Mouse (Mus musculus) stomach, postnatal 0 days (tissue): Measurements from ENCODE around the gene Timp3. TPM values are rescaled to one million over a fixed set of nuclear protein-coding genes. Genes with fewer than 3 reads are reported as not detected.

Experiments
- ATAC-seq: fragments of 200-750 bp; cut with Nextera tagmentation; 2 replicates; pipeline ENCODE4 v1.8.0; 2017; ENCODE audit not compliant: low FRiP score, low TSS enrichment
- DNase-seq: peaks from one replicate; pipeline ENCODE4 v3.0.0-alpha.2; 2016; ENCODE audit warnings: low spot score
- H3K27ac ChIP-seq: fragments of 300-500 bp; sonication (generic); replicated peaks from 2 replicates; pipeline ENCODE4 v1.5.1; 2014; ENCODE audit warnings: mild to moderate bottlenecking, control low read depth
- H3K27me3 ChIP-seq: fragments of 300-500 bp; sonication (generic); 2 replicates; pipeline ENCODE4 v1.6.1; 2014; ENCODE audit warnings: low read length; ENCODE audit not compliant: control insufficient read depth, insufficient read depth
- H3K36me3 ChIP-seq: fragments of 300-500 bp; sonication (generic); 2 replicates; pipeline ENCODE4 v1.6.1; 2014; ENCODE audit warnings: low read length, mixed read lengths; ENCODE audit not compliant: control insufficient read depth, insufficient read depth
- H3K4me1 ChIP-seq: fragments of 300-500 bp; sonication (generic); replicated peaks from 2 replicates; pipeline ENCODE4 v1.6.1; 2014; ENCODE audit warnings: antibody characterized with exemption; ENCODE audit not compliant: control insufficient read depth, insufficient read depth
- H3K4me2 ChIP-seq: fragments of 300-500 bp; sonication (generic); replicated peaks from 2 replicates; pipeline ENCODE4 v1.6.1; 2014; ENCODE audit warnings: low read depth, mild to moderate bottlenecking, control low read depth, moderate library complexity
- H3K4me3 ChIP-seq: fragments of 300-500 bp; sonication (generic); 2 replicates; pipeline ENCODE4 v1.5.1; 2014; ENCODE audit warnings: low read depth, low read length, control low read depth
- H3K9ac ChIP-seq: fragments of 300-500 bp; sonication (generic); 2 replicates; pipeline ENCODE4 v1.6.1; 2014; ENCODE audit warnings: mild to moderate bottlenecking, low read length, control low read depth, mixed read lengths
- H3K9me3 ChIP-seq: fragments of 300-500 bp; sonication (generic); 2 replicates; pipeline ENCODE4 v1.6.1; 2016; ENCODE audit warnings: low read length; ENCODE audit not compliant: control insufficient read depth
- CTCF ChIP-seq: IDR thresholded peaks from 2 replicates; pipeline ENCODE4 v1.5.1; 2016; ENCODE audit warnings: antibody characterized with exemption, low read depth, mild to moderate bottlenecking, moderate library complexity
- EP300 ChIP-seq: optimal IDR thresholded peaks from 2 replicates; pipeline ENCODE3; 2016; ENCODE audit warnings: antibody characterized with exemption
- WGBS: fragments of 180-500 bp; shearing (Covaris S2); extraction: QIAGEN DNeasy Blood & Tissue Kit; methylation state at CpG from one replicate; pipeline ENCODE4 v1.1.7; 2014; 5-methylcytosine and 5-hydroxymethylcytosine counted together
- polyA plus RNA-seq: library from polyadenylated mRNA; unstranded; fragments of >200 nt; fragmentation: Nextera tagmentation; extraction: Ambion mirVana; gene quantifications from 2 replicates; pipeline ENCODE4 v1.2.1, GENCODE M21; 2015

Gene Timp3
- polyA plus RNA-seq, 1 experiment from 2014 or later, result 33.0 TPM

DNA sequence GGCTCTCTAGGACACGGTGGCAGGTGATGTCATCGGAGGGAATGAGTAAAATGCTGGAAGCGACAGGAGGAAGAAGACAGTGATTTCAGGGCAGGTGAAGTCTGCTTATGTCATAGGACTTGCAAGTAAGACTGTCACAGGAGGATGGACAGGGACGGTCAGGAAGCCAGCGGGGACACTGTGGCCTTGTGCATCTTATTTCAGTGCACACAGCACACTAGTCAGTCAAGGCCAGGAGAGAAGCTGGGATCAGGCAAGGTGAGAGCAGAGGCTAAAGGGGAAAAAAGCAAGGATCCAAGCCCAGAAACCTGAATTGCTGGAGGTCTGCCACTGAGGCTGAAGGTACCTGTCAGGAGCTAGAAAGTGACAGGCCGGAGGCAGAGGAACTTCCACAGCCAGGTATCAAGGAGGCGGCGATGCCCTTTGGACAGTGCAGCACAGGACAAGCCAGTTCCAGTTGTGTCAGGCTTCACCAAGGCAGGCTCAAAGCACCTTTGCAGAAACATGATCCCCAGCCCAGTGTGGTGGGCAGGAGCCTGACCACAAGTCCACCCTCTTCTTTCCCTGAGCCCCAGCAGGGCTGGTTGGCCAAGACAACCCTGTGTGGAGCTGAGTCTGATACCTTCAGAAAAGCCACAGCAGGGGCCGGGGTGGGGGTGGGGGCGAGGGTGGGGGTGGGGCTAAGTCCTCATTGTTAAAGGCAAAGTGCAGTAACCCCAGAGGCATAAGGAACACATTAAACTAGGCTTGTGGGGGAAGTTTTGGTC, 5.4 kb upstream of the Timp3 start:
- H3K4me2 ChIP-seq, result no peak overlapping the region
- no peaks in the 10 kb centered on the region for H3K36me3 ChIP-seq
- no peak for DNase-seq
- H3K9ac ChIP-seq, result no peak overlapping the region
- ATAC-seq, result no peak
- TF ChIP-seq CTCF (no peak), EP300 (no peak)
- 69% methylated on average over 10 of the region's 10 CpGs for WGBS
- no peaks in the 10 kb centered on the region for H3K27me3 ChIP-seq
- no peaks in the 10 kb centered on the region for H3K4me1 ChIP-seq
- no peaks in the 10 kb centered on the region for H3K9me3 ChIP-seq
- H3K27ac ChIP-seq, result no peak overlapping the region
- H3K4me3 ChIP-seq, result no peak overlapping the region

DNA sequence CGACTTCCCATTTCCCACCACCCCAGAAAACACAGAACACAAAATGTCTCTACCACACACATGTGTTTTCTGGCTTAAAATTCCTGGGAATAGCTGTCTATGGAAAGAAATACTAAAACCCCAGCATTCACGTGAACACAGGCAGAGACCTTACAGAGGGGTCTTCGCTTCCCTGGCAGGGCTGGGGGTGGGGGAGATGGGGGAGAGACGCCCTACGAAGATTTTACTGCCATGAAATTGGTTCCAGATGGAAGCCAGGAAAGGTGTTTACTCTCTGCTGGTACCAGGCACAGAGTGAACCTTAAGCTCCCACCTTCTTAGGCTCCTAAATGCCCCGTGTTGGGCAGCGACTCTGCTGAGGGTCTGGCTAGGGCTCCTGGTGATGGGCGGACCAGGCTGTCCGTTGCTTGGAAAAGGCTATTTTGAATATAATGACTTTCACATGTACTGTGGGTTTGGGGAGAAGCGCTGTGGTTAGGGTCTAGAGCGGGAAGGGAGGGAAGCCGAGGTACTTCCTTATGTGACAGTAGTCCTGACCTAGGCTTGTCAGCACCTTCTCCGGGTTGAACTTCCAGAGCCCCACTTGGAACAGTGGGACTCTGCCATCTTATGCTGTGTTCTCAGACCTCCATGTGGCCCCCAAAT, 4.6 kb upstream of the Timp3 start:
- TF ChIP-seq EP300 (no peak), CTCF (no peak)
- ATAC-seq, result no peak
- Histone ChIP-seq H3K36me3 (no peaks in the 10 kb centered on the region), H3K27me3 (no peaks in the 10 kb centered on the region), H3K27ac (no peak overlapping the region), H3K9me3 (no peaks in the 10 kb centered on the region), H3K4me3 (no peak overlapping the region), H3K9ac (no peak overlapping the region; the same call in 1 of the 2 replicates), H3K4me2 (peak overlapping the region; percentile 29; the same call in 1 of the 2 replicates), H3K4me1 (no peaks in the 10 kb centered on the region)
- WGBS, result 54% methylated on average over 13 of the region's 13 CpGs
- DNase-seq, result no peak

- no peak overlapping the region; the same call in 1 of the 2 replicates for H3K9ac ChIP-seq
- no peak overlapping the region for H3K4me3 ChIP-seq
- TF ChIP-seq CTCF, result peak; percentile 96
- TF ChIP-seq EP300, result no peak
- no peaks in the 10 kb centered on the region for H3K9me3 ChIP-seq
- peak; percentile 83 for DNase-seq
- 7% methylated on average over 14 of the region's 14 CpGs for WGBS
- peak overlapping the region; percentile 29; the same call in 1 of the 2 replicates for H3K4me2 ChIP-seq
- peak; percentile 63 for ATAC-seq
- H3K36me3 ChIP-seq, result no peaks in the 10 kb centered on the region
- no peaks in the 10 kb centered on the region for H3K4me1 ChIP-seq
- no peak overlapping the region for H3K27ac ChIP-seq
- no peaks in the 10 kb centered on the region for H3K27me3 ChIP-seq
These were observed 4.1 kb upstream of the Timp3 start for GRCm38 (mm10) chr10:86296111-86296510.

DNA sequence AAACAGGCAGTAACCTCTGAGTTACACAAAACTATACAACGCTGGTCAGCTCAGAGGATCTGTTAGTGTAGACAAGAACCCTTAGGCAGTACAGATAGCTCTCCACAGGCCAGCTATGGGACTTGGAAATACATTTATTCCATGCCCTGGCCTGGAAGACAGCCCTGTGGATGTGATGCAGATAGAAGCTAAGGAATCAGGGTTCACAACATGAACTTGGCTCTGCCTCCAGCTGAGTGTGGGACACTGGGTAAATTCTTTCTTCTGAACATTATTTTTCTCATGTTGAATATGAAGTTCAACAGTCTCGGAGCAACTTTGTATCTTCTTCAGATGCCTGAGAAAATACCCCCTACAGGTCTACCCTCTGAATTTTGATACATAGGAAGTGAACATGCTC, 2.9 kb upstream of the Timp3 start:
- H3K4me1 ChIP-seq, result no peaks in the 10 kb centered on the region
- H3K4me2 ChIP-seq, result no peak overlapping the region
- no peak for TF ChIP-seq CTCF
- TF ChIP-seq EP300, result no peak
- no peak overlapping the region for H3K9ac ChIP-seq
- 84% methylated on average over 2 of the region's 2 CpGs for WGBS
- no peaks in the 10 kb centered on the region for H3K36me3 ChIP-seq
- ATAC-seq (no peak), DNase-seq (no peak)
- H3K9me3 ChIP-seq, result no peaks in the 10 kb centered on the region
- H3K27ac ChIP-seq, result no peak overlapping the region
- no peak overlapping the region for H3K4me3 ChIP-seq
- no peaks in the 10 kb centered on the region for H3K27me3 ChIP-seq

GRCm38 (mm10) chr10:86298326-86298725, 1.8 kb upstream of the Timp3 start:
- WGBS, result 81% methylated on average over 6 of the region's 6 CpGs

DNA sequence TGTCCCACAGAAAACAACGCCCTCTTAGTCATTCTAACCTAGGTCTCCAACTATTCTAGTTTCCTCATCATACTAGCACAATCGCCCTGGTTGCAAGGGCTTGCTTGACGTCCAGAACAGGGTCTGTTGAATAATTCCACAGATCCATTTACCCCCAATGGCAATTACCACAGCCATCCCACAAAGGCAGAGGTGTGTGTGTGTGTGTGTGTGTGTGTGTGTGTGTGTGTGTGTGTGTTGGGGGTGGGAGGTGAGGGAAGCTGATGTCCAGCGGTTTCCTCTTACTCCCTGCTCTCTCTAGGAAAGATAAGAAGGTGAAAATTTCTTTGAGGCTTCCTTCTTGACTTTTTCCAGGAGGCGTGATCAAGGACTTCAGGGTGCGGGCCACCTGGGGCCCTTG, 377 bp upstream of the Timp3 start:
- no peaks in the 10 kb centered on the region for H3K4me1 ChIP-seq
- peak overlapping the region; percentile 45; the same call in 1 of the 2 replicates for H3K27ac ChIP-seq
- peak overlapping the region; percentile 81; the same call in 1 of the 2 replicates for H3K9ac ChIP-seq

More at GRCm38 (mm10) chr10:86298326-86298725, 1.8 kb upstream of the Timp3 start:
- H3K4me1 ChIP-seq, result no peaks in the 10 kb centered on the region
- H3K4me3 ChIP-seq, result no peak overlapping the region
- no peaks in the 10 kb centered on the region for H3K9me3 ChIP-seq
- ATAC-seq, result no peak
- DNase-seq, result no peak
- H3K4me2 ChIP-seq, result no peak overlapping the region
- no peak overlapping the region for H3K9ac ChIP-seq
- TF ChIP-seq CTCF (no peak), EP300 (no peak)
- no peaks in the 10 kb centered on the region for H3K27me3 ChIP-seq
- H3K27ac ChIP-seq, result no peak overlapping the region
- no peaks in the 10 kb centered on the region for H3K36me3 ChIP-seq

More for the DNA sequence above, 377 bp upstream of the Timp3 start:
- Histone ChIP-seq H3K27me3 (no peaks in the 10 kb centered on the region), H3K4me3 (peak overlapping the region; percentile 73), H3K9me3 (no peaks in the 10 kb centered on the region), H3K36me3 (no peaks in the 10 kb centered on the region), H3K4me2 (peak overlapping the region; percentile 88)
- no peak for TF ChIP-seq CTCF
- TF ChIP-seq EP300, result no peak
- 38% methylated on average over 6 of the region's 6 CpGs for WGBS
- ATAC-seq (no peak), DNase-seq (no peak)
